ENCODE assay signal across 19 mouse cellular contexts in genomic region chr13:26009131-26009530, GRCm38 (mm10).
A peak's percentile ranks its signal among the peaks of the same experiment; 100 is the strongest.
DNase-seq lines count a peak whose midpoint lies in the region; ATAC-seq and TF ChIP-seq lines count a peak whose summit lies in the region.
"Had no signal": no experiment of that assay in that cellular context is flagged by ENCODE, and none has a peak within 500 bp of the region (broad histone marks: within the 10 kb centered on the region; RNA-seq: fewer than 3 reads in every experiment).

No protein-coding gene starts in this region.

- H3K36me3 ChIP-seq in myocyte (ENCODE audit: control insufficient read depth, insufficient read depth): no peaks in the 10 kb centered on the region
- H3K36me3 ChIP-seq in kidney, embryonic 16.5 days (ENCODE audit: insufficient read depth, low read length): no peaks in the 10 kb centered on the region
- H3K36me3 ChIP-seq: heart, embryonic 10.5 days; intestine, embryonic 15.5 days; limb, embryonic 15.5 days had no signal

- DNase-seq in layer of hippocampus, adult 11-12 months (ENCODE audit: low spot score): peak; percentile 34
- no peak for DNase-seq in layer of hippocampus, postnatal 10 days (ENCODE audit: low spot score in 2 of 2)
- DNase-seq in NIH3T3 (ENCODE audit: low read depth) (peak; percentile 62), liver (no peak)
- peak; percentile 32 for DNase-seq in layer of hippocampus, adult 9-10 months (ENCODE audit: low spot score)
- no peak for DNase-seq in lung, postnatal 25 days (ENCODE audit: low spot score)
- DNase-seq: adrenal gland, adult 8-10 months; cerebellum, adult 11-12 months; liver, postnatal 0 days; lung, postnatal 14 days; thymus, postnatal 25 days had no signal

- TF ChIP-seq POLR2A in myocyte (IDR thresholded peaks at IDR 0.05; ENCODE audit: insufficient read length, low read depth): no peak

- no peaks in the 10 kb centered on the region for H3K79me2 ChIP-seq in myocyte (ENCODE audit: control insufficient read depth, insufficient read depth)

- no peak overlapping the region for H3K27ac ChIP-seq in kidney, embryonic 16.5 days (ENCODE audit: low read length)
- H3K27ac ChIP-seq: heart, embryonic 10.5 days; hindbrain, embryonic 14.5 days; intestine, embryonic 15.5 days; kidney, postnatal 0 days; limb, embryonic 15.5 days had no signal

- ATAC-seq in kidney, embryonic 16.5 days (ENCODE audit: low FRiP score, low TSS enrichment): no peak
- ATAC-seq: forebrain, embryonic 16.5 days; intestine, embryonic 15.5 days; liver, postnatal 0 days had no signal

- no peaks in the 10 kb centered on the region for H3K4me1 ChIP-seq in kidney, embryonic 16.5 days (ENCODE audit: insufficient read depth, low read length)
- H3K4me1 ChIP-seq: heart, embryonic 10.5 days; intestine, embryonic 15.5 days; limb, embryonic 15.5 days had no signal

- no peak overlapping the region for H3K4me3 ChIP-seq in myocyte
- H3K4me3 ChIP-seq in kidney, embryonic 16.5 days (ENCODE audit: low read length): no peak overlapping the region
- H3K4me3 ChIP-seq: heart, embryonic 10.5 days; intestine, embryonic 15.5 days; limb, embryonic 15.5 days had no signal

- no peaks in the 10 kb centered on the region for H3K27me3 ChIP-seq in myocyte (ENCODE audit: control insufficient read depth, insufficient read depth, insufficient read length)
- H3K27me3 ChIP-seq in kidney, embryonic 16.5 days (ENCODE audit: insufficient read depth, low read length): no peaks in the 10 kb centered on the region
- H3K27me3 ChIP-seq: intestine, embryonic 15.5 days; limb, embryonic 15.5 days had no signal

- no peak overlapping the region for H3ac ChIP-seq in myocyte (ENCODE audit: control insufficient read depth, insufficient read length)

- H3K9ac ChIP-seq in kidney, embryonic 16.5 days (replicated peaks; ENCODE audit: low read length): no peak overlapping the region
- H3K9ac ChIP-seq: hindbrain, embryonic 14.5 days; intestine, embryonic 15.5 days; limb, embryonic 15.5 days; liver, postnatal 0 days had no signal

- 86% methylated on average over 1 of the region's 1 CpGs for WGBS in kidney, embryonic 16.5 days

- peak overlapping the region; percentile 35 for H3K4me2 ChIP-seq in myocyte (ENCODE audit: low read depth)
- H3K4me2 ChIP-seq in kidney, embryonic 16.5 days (replicated peaks; ENCODE audit: low read depth, low read length): no peak overlapping the region
- H3K4me2 ChIP-seq: hindbrain, embryonic 14.5 days; intestine, embryonic 15.5 days; limb, embryonic 15.5 days had no signal

- H3K9me3 ChIP-seq in kidney, embryonic 16.5 days (ENCODE audit: low read length): no peaks in the 10 kb centered on the region
- H3K9me3 ChIP-seq: heart, embryonic 10.5 days; intestine, embryonic 15.5 days; limb, embryonic 15.5 days had no signal

TF ChIP-seq in myocyte, 11 proteins besides CTCF, POLR2A, EP300 and RAD21:
- TF ChIP-seq SRF (IDR thresholded peaks at IDR 0.05; ENCODE audit: control insufficient read depth, insufficient read length, low read depth): no peak
- no peak for TF ChIP-seq USF1 (IDR thresholded peaks at IDR 0.05; ENCODE audit: low read depth)
- TF ChIP-seq POLR2AphosphoS2 (IDR thresholded peaks at IDR 0.05; ENCODE audit: insufficient read length, low read depth): no peak
- no peak for TF ChIP-seq CEBPB (IDR thresholded peaks at IDR 0.05; ENCODE audit: insufficient read depth, poor library complexity, severe bottlenecking)
- no peak for TF ChIP-seq REST (IDR thresholded peaks at IDR 0.05; ENCODE audit: insufficient read depth, insufficient read length)
- no peak for TF ChIP-seq MAX (IDR thresholded peaks at IDR 0.05; ENCODE audit: low read depth)
- no peak for TF ChIP-seq TCF3 (IDR thresholded peaks at IDR 0.05; ENCODE audit: insufficient read length, low read depth)
- TF ChIP-seq MYOD1 (IDR thresholded peaks at IDR 0.05; ENCODE audit: control insufficient read depth in 1 of 3, insufficient read length in 2 of 3, low read depth in 2 of 3): no peak
- TF ChIP-seq MYOG (IDR thresholded peaks at IDR 0.05; ENCODE audit: control insufficient read depth in 1 of 3, insufficient read depth in 1 of 3, insufficient read length in 2 of 3, low read depth in 2 of 3): no peak
- no peak for TF ChIP-seq TCF12 (IDR thresholded peaks at IDR 0.05; ENCODE audit: insufficient read depth, poor library complexity, severe bottlenecking)
- TF ChIP-seq E2F4 (IDR thresholded peaks at IDR 0.05; ENCODE audit: insufficient read depth): no peak

Comparison
In these comparisons a context has a peak if more than half of its experiments do, and no peak if none do; other contexts are left out.
1. DNase-seq: peak in layer of hippocampus, adult 11-12 months (single experiment), NIH3T3 (single experiment) and layer of hippocampus, adult 9-10 months (single experiment); none in layer of hippocampus, postnatal 10 days (0 of 2), lung, postnatal 25 days (single experiment) and liver (single experiment).